ENCODE assay signal across 10 mouse cellular contexts in the genomic region with DNA sequence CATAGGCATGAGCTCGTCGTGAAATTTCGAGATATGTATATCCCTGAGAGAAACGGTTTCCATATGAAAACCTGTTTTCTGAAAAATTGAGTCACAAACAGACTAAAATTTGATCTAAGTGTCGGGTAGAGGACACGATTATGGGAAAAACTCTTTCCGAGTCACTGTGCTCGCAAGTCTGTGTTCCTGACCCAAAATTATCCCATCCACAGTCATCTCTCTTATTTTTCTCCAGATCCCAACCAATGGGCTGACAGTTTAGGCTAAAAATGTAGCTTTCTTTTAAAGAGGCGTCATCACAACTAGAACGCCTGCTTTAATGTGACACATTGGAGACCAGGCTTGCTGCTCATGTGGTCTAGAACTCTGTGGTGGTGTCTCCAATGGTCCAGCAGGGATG.
"Had no signal": no experiment of that assay in that cellular context is flagged by ENCODE, and none has a peak within 500 bp of the region (broad histone marks: within the 10 kb centered on the region; RNA-seq: fewer than 3 reads in every experiment).

No protein-coding gene starts in this region.

- DNase-seq: kidney, adult 11 months; kidney, adult 8-10 months; kidney, postnatal 10 days; kidney, postnatal 36 days; layer of hippocampus, postnatal 36 days; liver, postnatal 0 days; lung, embryonic 14.5 days; thymus, adult 2 months; thymus, postnatal 14 days; thymus, postnatal 4 days had no signal
